Mouse (Mus musculus): Measurements from ENCODE around the gene 1110032A03Rik.

DNA sequence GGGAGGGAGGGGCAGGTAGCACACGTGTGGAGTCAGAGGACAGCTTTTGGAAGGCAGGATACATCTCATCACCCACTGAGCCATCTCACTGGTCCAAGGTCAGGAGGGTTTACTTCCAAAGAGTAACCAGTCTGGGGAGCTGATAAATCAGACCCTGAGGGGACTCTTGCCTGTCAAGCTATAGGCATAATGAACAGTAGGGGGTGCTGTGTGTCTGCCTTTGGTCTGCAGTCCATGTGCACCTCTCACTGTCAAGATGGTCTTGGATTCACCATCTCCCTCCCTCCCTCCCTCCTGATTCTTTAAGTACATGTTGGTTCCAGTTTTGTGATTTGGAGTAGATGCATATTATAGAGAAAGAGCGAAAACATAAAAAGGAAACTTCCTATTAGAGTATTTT lies 25.7 kb upstream of the 1110032A03Rik start:
- TF ChIP-seq GATA1 (IDR thresholded peaks at IDR 0.05; ENCODE audit: borderline replicate concordance, low read length) (no peak), CTCF (IDR thresholded peaks at IDR 0.05; ENCODE audit: low read depth, low read length) (peak; percentile 43)
